Mouse (Mus musculus) stomach, embryonic 14.5 days (tissue): ENCODE data around the gene Ano10. TPM values are rescaled to one million over a fixed set of nuclear protein-coding genes. Genes with fewer than 3 reads are reported as not detected.

Source experiments
- ATAC-seq: fragments of 200-750 bp; cut with Nextera tagmentation; 2 replicates; pipeline ENCODE4 v1.8.0; 2017; ENCODE audit warnings: low read depth, moderate TSS enrichment; ENCODE audit not compliant: insufficient number of reproducible peaks, insufficient read depth, low FRiP score
- H3K27ac ChIP-seq: fragments of 300-500 bp; sonication (generic); 2 replicates; pipeline ENCODE4 v1.5.1; 2014; ENCODE audit warnings: mild to moderate bottlenecking, low read length, moderate library complexity, mixed read lengths
- H3K27me3 ChIP-seq: fragments of 300-500 bp; sonication (generic); 2 replicates; pipeline ENCODE4 v1.6.1; 2014; ENCODE audit warnings: low read length, control low read depth, mixed read lengths; ENCODE audit not compliant: control insufficient read depth, insufficient read depth
- H3K36me3 ChIP-seq: fragments of 300-500 bp; sonication (generic); 2 replicates; pipeline ENCODE4 v1.6.1; 2014; ENCODE audit warnings: mild to moderate bottlenecking, control low read depth, low read length, moderate library complexity, mixed read lengths; ENCODE audit not compliant: control insufficient read depth, insufficient read depth
- H3K4me1 ChIP-seq: fragments of 300-500 bp; sonication (generic); 2 replicates; pipeline ENCODE4 v1.6.1; 2014; ENCODE audit warnings: low read length, control low read depth, mixed read lengths; ENCODE audit not compliant: control insufficient read depth, insufficient read depth
- H3K4me2 ChIP-seq: fragments of 300-500 bp; sonication (generic); replicated peaks from 2 replicates; pipeline ENCODE4 v1.6.1; 2014; ENCODE audit warnings: low read depth, low read length, control low read depth
- H3K4me3 ChIP-seq: fragments of 300-500 bp; sonication (generic); 2 replicates; pipeline ENCODE4 v1.5.1; 2014; ENCODE audit warnings: low read depth, low read length, control low read depth
- H3K9ac ChIP-seq: fragments of 300-500 bp; sonication (generic); replicated peaks from 2 replicates; pipeline ENCODE4 v1.6.1; 2014; ENCODE audit warnings: low read depth, mild to moderate bottlenecking, control low read depth, low read length, moderate library complexity, mixed read lengths
- H3K9me3 ChIP-seq: fragments of 300-500 bp; sonication (generic); 2 replicates; pipeline ENCODE4 v1.6.1; 2016; ENCODE audit warnings: low read depth, low read length, control low read depth; ENCODE audit not compliant: control insufficient read depth
- WGBS: fragments of 180-500 bp; shearing (Covaris S2); extraction: QIAGEN DNeasy Blood & Tissue Kit; methylation state at CpG from one replicate; pipeline ENCODE4 v1.1.7; 2014; 5-methylcytosine and 5-hydroxymethylcytosine counted together
- polyA plus RNA-seq: library from polyadenylated mRNA; unstranded; fragments of >200 nt; fragmentation: Nextera tagmentation; extraction: Ambion mirVana; gene quantifications from 2 replicates; pipeline ENCODE4 v1.2.1, GENCODE M21; 2014

The Ano10 gene
- polyA plus RNA-seq, 1 experiment from 2014 or later, result 46.0 TPM

DNA sequence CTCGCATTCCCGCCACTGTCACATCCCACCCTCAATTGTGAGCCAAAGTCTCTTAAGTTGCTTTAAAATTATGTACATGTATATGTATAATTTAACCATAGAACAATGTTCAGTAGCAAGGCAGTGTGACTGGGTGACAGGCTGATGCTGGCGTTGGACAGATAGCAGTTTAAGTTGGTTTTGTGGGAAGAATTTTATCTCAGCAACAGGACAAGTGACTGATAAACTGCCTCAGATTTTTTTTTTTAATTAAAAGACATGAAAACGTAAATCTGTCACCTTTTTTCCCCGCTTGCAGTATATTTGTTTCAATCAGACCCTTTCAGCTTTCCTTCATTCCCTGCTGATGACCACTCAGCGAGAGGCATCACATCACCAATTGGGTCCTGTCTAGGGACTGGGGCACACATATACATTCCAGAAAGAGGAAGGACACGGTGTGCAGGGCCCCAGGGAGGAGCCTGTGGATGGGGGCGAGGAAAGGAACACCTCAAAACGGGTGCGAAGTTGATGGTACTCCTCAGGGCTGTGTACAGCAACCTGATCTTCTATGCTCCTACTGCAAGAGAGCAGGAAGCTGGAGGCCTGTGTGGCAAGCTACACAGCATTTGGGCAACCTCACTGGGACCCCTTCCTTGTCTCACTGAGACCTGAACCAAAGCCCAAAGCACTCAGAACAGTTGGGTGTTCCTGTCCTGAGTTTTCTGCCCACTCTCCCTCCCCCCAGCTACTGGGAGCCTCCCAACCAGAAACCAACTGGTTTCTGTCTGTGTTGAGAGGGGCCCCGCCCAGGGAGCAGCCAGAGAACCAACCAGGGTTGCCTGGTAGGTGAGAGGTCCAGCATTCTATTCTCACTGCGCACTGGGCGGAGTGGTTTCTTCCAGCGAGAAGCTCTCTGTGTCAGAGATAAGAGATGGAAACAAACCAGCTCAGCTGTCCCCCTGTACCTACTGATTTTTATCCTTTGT lies 15.1 kb upstream of the Ano10 start:
- Histone ChIP-seq H3K4me1 (0 out of 2 replicates have a peak, but pooled peaks cover 3% of the 10 kb centered on the region), H3K4me2 (no peak overlapping the region), H3K4me3 (no peak overlapping the region), H3K27me3 (no peaks in the 10 kb centered on the region), H3K9me3 (no peaks in the 10 kb centered on the region), H3K36me3 (no peaks in the 10 kb centered on the region), H3K27ac (no peak overlapping the region), H3K9ac (no peak overlapping the region)
- 60% methylated on average over 14 of the region's 14 CpGs for WGBS
- peak; percentile 57 for ATAC-seq

DNA sequence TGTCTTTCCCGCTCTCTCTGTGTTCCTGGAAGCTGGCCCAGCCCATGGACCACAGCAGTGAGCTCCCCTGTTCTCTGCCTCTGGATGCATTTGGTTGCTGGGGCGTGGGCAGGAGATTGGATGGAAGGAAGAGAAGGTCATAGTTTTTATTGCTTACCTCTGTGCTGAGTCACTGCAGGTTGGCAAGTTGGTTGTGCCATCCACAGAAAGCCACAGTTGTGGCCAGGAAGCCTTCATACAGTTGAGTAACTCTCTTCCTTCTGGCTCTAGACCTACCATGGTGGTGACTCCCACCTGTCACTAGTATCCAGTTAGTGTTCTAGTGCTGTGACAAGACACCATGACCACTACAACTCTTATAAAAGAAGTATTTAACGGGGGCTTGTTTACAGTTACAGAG lies 11.1 kb upstream of the Ano10 start:
- Histone ChIP-seq H3K27ac (no peak overlapping the region), H3K27me3 (no peaks in the 10 kb centered on the region), H3K36me3 (no peaks in the 10 kb centered on the region), H3K9me3 (no peaks in the 10 kb centered on the region), H3K4me2 (no peak overlapping the region), H3K4me3 (no peak overlapping the region), H3K4me1 (0 out of 2 replicates have a peak, but pooled peaks cover 2% of the 10 kb centered on the region), H3K9ac (no peak overlapping the region)
- 80% methylated on average over 3 of the region's 3 CpGs for WGBS
- no peak for ATAC-seq

- WGBS, result 88% methylated on average over 5 of the region's 5 CpGs
- ATAC-seq, result no peak
- H3K4me2 ChIP-seq, result no peak overlapping the region
- H3K9ac ChIP-seq, result no peak overlapping the region
- H3K27ac ChIP-seq, result no peak overlapping the region
- H3K4me1 ChIP-seq, result peaks cover 5% of the 10 kb centered on the region; the same call in 1 of the 2 replicates
- H3K9me3 ChIP-seq, result no peaks in the 10 kb centered on the region
- no peak overlapping the region for H3K4me3 ChIP-seq
- H3K36me3 ChIP-seq, result no peaks in the 10 kb centered on the region
- no peaks in the 10 kb centered on the region for H3K27me3 ChIP-seq
Observed at GRCm38 (mm10) chr9:122296169-122296568, 1.9 kb upstream of the Ano10 start.

GRCm38 (mm10) chr9:122295396-122295795 lies 1.2 kb upstream of the Ano10 start:
- H3K36me3 ChIP-seq, result no peaks in the 10 kb centered on the region
- no peak overlapping the region for H3K4me2 ChIP-seq
- H3K4me1 ChIP-seq, result peaks cover 5% of the 10 kb centered on the region; the same call in 1 of the 2 replicates
- ATAC-seq, result no peak
- H3K27me3 ChIP-seq, result no peaks in the 10 kb centered on the region
- H3K9ac ChIP-seq, result no peak overlapping the region
- H3K4me3 ChIP-seq, result no peak overlapping the region
- no peaks in the 10 kb centered on the region for H3K9me3 ChIP-seq
- no peak overlapping the region for H3K27ac ChIP-seq

- peak; percentile 68 for ATAC-seq
- under 1% methylated on average over 23 of the region's 23 CpGs for WGBS
- peak overlapping the region; percentile 69 for H3K9ac ChIP-seq
- peaks cover 5% of the 10 kb centered on the region; the same call in 1 of the 2 replicates for H3K4me1 ChIP-seq
- H3K4me2 ChIP-seq, result peak overlapping the region; percentile 74
- no peaks in the 10 kb centered on the region for H3K9me3 ChIP-seq
- no peaks in the 10 kb centered on the region for H3K27me3 ChIP-seq
- peak overlapping the region; percentile 61 for H3K27ac ChIP-seq
- H3K4me3 ChIP-seq, result peak overlapping the region; percentile 84
- H3K36me3 ChIP-seq, result no peaks in the 10 kb centered on the region
Observed at GRCm38 (mm10) chr9:122293865-122294241, 370 bp downstream of the Ano10 start.

DNA sequence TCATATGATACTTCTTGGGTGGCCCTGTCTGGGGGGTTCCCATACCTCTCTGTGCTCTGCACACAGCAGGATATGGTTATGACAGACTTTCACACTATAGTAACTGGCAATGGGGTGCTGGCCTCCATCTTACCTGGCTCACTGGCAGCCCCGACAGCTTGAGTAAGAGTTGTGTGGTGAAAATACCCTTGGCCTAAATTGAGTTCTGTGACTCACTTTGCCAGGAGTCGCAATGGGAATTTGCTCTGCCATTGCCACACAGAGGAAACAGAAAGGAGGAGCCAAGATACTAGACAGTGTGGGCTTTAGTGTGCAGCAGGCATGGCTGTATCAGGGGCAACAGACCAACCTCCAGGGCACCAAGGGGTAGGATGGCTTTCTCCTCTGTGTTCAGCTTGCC lies 4.0 kb downstream of the Ano10 start:
- H3K36me3 ChIP-seq, result no peaks in the 10 kb centered on the region
- WGBS, result 87% methylated on average over 2 of the region's 2 CpGs
- peaks cover 9% of the 10 kb centered on the region; the same call in 1 of the 2 replicates for H3K4me1 ChIP-seq
- no peak overlapping the region for H3K9ac ChIP-seq
- H3K9me3 ChIP-seq, result no peaks in the 10 kb centered on the region
- no peak for ATAC-seq
- H3K4me3 ChIP-seq, result no peak overlapping the region
- H3K27ac ChIP-seq, result no peak overlapping the region
- H3K27me3 ChIP-seq, result no peaks in the 10 kb centered on the region
- no peak overlapping the region for H3K4me2 ChIP-seq

- Histone ChIP-seq H3K27me3 (no peaks in the 10 kb centered on the region), H3K4me1 (peaks cover 14% of the 10 kb centered on the region; the same call in 1 of the 2 replicates), H3K27ac (no peak overlapping the region), H3K9me3 (no peaks in the 10 kb centered on the region), H3K9ac (no peak overlapping the region), H3K36me3 (no peaks in the 10 kb centered on the region), H3K4me2 (no peak overlapping the region), H3K4me3 (no peak overlapping the region)
- 64% methylated on average over 3 of the region's 3 CpGs for WGBS
- no peak for ATAC-seq
Observed at GRCm38 (mm10) chr9:122288416-122288815, 5.8 kb downstream of the Ano10 start.

- no peak overlapping the region for H3K4me3 ChIP-seq
- H3K4me1 ChIP-seq, result peaks cover 9% of the 10 kb centered on the region; the same call in 1 of the 2 replicates
- H3K9me3 ChIP-seq, result no peaks in the 10 kb centered on the region
- no peaks in the 10 kb centered on the region for H3K36me3 ChIP-seq
- ATAC-seq, result no peak
- 88% methylated on average over 3 of the region's 3 CpGs for WGBS
- H3K4me2 ChIP-seq, result no peak overlapping the region
- no peak overlapping the region for H3K27ac ChIP-seq
- no peaks in the 10 kb centered on the region for H3K27me3 ChIP-seq
- H3K9ac ChIP-seq, result no peak overlapping the region
Observed at GRCm38 (mm10) chr9:122287526-122287925, 6.7 kb downstream of the Ano10 start.
